Mouse (Mus musculus) small intestine, adult 2 months (tissue): ENCODE results near the gene Gm49352. TPM values are rescaled to one million over a fixed set of nuclear protein-coding genes. Genes with fewer than 3 reads are reported as not detected.
"Not testable (repeated sequence)": the region's sequence is repeated elsewhere in the genome, so short reads cannot be mapped to it uniquely, and the experiment has no call there.

Experiments
- H3K27ac ChIP-seq: fragments of 200-500 bp; 2 replicates; pipeline ENCODE4 v1.5.1; 2012; ENCODE audit warnings: low read depth, low read length, control low read depth, inconsistent platforms; ENCODE audit not compliant: insufficient read depth
- H3K27me3 ChIP-seq: fragments of 200-500 bp; 2 replicates; pipeline ENCODE4 v1.6.1; 2012; ENCODE audit warnings: mild to moderate bottlenecking, moderate library complexity, low read length, inconsistent platforms; ENCODE audit not compliant: control insufficient read depth, insufficient read depth
- H3K36me3 ChIP-seq: fragments of 200-500 bp; 2 replicates; pipeline ENCODE4 v1.6.1; 2012; ENCODE audit warnings: mild to moderate bottlenecking, low read length, control low read depth, inconsistent platforms; ENCODE audit not compliant: control insufficient read depth, insufficient read depth
- H3K4me1 ChIP-seq: fragments of 200-500 bp; 2 replicates; pipeline ENCODE4 v1.6.1; 2012; ENCODE audit warnings: low read length, inconsistent platforms, mixed read lengths; ENCODE audit not compliant: control insufficient read depth, insufficient read depth, insufficient read length
- H3K4me3 ChIP-seq: fragments of 200-500 bp; 2 replicates; pipeline ENCODE4 v1.5.1; 2012; ENCODE audit warnings: low read depth, mild to moderate bottlenecking, control low read depth, inconsistent platforms, low read length, moderate library complexity
- CTCF ChIP-seq: fragments of 200-500 bp; IDR thresholded peaks from 2 replicates; pipeline ENCODE4 v1.5.1; 2012; ENCODE audit warnings: low read depth, mild to moderate bottlenecking, control low read depth, inconsistent platforms, low read length, moderate library complexity, mixed read lengths; ENCODE audit not compliant: insufficient replicate concordance, insufficient read length; ENCODE audit errors: extremely low read depth
- POLR2A ChIP-seq: fragments of 200-500 bp; IDR thresholded peaks from 2 replicates; pipeline ENCODE4 v1.6.1; 2012; ENCODE audit warnings: low read depth, mild to moderate bottlenecking, control low read depth, inconsistent platforms, low read length, moderate library complexity
- WGBS: fragments of 180-500 bp; shearing (Covaris S2); methylation state at CpG from one replicate; pipeline ENCODE4 v1.1.7; 2018; 5-methylcytosine and 5-hydroxymethylcytosine counted together
- polyA plus RNA-seq: library from polyadenylated mRNA; depleted of rRNA; stranded (reverse); fragments of >200 nt; gene quantifications from 2 replicates; pipeline ENCODE4 v1.2.3, GENCODE M21; 2012; rRNA removed

The Gm49352 gene
- polyA plus RNA-seq = not detected in 2 replicates

GRCm38 (mm10) chr13:61568074-61568473 is at the start of gene Gm49352:
Gene Gm49352, minus strand, starts transcription at chr13:61568174.
- H3K4me1 ChIP-seq, H3K4me3 ChIP-seq, H3K27me3 ChIP-seq, H3K36me3 ChIP-seq, H3K27ac ChIP-seq: not testable (repeated sequence)
- WGBS = 48% methylated on average over 1 of the region's 1 CpGs

- H3K27ac ChIP-seq = no peak within 1 kb of the TSS
- no peaks in the 10 kb centered on the region for H3K4me1 ChIP-seq
- no peaks in the 10 kb centered on the region for H3K36me3 ChIP-seq
- H3K4me3 ChIP-seq = no peak within 1 kb of the TSS
- TF ChIP-seq CTCF (no peak), POLR2A (no peak)
- no peaks in the 10 kb centered on the region for H3K27me3 ChIP-seq
Observed at GRCm38 (mm10) chr13:61570027-61570426, 2.1 kb upstream of the Gm49352 start, which contains the start of gene Cts3. Gene Cts3, minus strand, starts transcription at chr13:61570127.

- Histone ChIP-seq H3K4me1 (no peaks in the 10 kb centered on the region), H3K36me3 (no peaks in the 10 kb centered on the region), H3K27me3 (no peaks in the 10 kb centered on the region), H3K4me3 (no peak within 1 kb of the TSS), H3K27ac (no peak within 1 kb of the TSS)
- WGBS = 63% methylated on average over 4 of the region's 4 CpGs
- TF ChIP-seq POLR2A = no peak
- no peak for TF ChIP-seq CTCF
Observed at GRCm38 (mm10) chr13:61541631-61542030, 26.3 kb downstream of the Gm49352 start, which contains the start of gene Ctsm. Gene Ctsm, minus strand, starts transcription at chr13:61541839.

Other genes starting within 250 kb of the Gm49352 start
- not detected in 2 replicates for gene Cts7, start 210.0 kb downstream of the Gm49352 start, polyA plus RNA-seq
- not detected in 2 replicates for gene Ctsm, start 26.3 kb downstream of the Gm49352 start, polyA plus RNA-seq
- not detected in 2 replicates for gene Cts3, start 2.0 kb upstream of the Gm49352 start, polyA plus RNA-seq